Mouse (Mus musculus) bone marrow macrophage, adult 2 months (primary cell): ENCODE measurements around the gene Nt5dc1.

Source experiments
- CTCF ChIP-seq: IDR thresholded peaks from 2 replicates; pipeline ENCODE4 v1.5.1; 2012; ENCODE audit warnings: low read depth, mild to moderate bottlenecking, low read length, moderate library complexity
- POLR2A ChIP-seq: IDR thresholded peaks from 2 replicates; pipeline ENCODE4 v1.6.1; 2012; ENCODE audit warnings: mild to moderate bottlenecking, low read depth, low read length, borderline replicate concordance

- TF ChIP-seq POLR2A: no peak
- no peak for TF ChIP-seq CTCF
Observed at GRCm38 (mm10) chr10:34238536-34238935, 179.8 kb downstream of the Nt5dc1 start.
